Mouse (Mus musculus) regulatory T cell (primary cell): ENCODE results near the gene Lrp6.

Experiments
- in situ Hi-C: fragments of 300-600 bp; cut with MboI, MseI; formaldehyde crosslinking; loops from one replicate; pipeline ENCODE4 v1.15.1; 2025; ENCODE audit warnings: high pct_unique_total_duplicates

The Lrp6 gene

GRCm38 (mm10) chr6:134566818-134567485 lies at the start of gene Lrp6:
Lrp6 (minus strand) TSS chr6:134566965.
- in situ Hi-C loops, result loop anchor here (5.0 kb wide), 1 partner anchor 350 kb away; no protein-coding TSS in a partner anchor

GRCm38 (mm10) chr6:134614723-134615648 lies 48.2 kb upstream of the Lrp6 start:
- in situ Hi-C loops, result loop anchor here (5.0 to 10.0 kb wide), 3 partner anchors 120 to 660 kb away; no protein-coding TSS in a partner anchor

- in situ Hi-C loops, result loop anchor here (10.0 kb wide), 2 partner anchors 120 to 660 kb away; no protein-coding TSS in a partner anchor
These were observed 47.6 kb upstream of the Lrp6 start for GRCm38 (mm10) chr6:134614322-134614721.

DNA sequence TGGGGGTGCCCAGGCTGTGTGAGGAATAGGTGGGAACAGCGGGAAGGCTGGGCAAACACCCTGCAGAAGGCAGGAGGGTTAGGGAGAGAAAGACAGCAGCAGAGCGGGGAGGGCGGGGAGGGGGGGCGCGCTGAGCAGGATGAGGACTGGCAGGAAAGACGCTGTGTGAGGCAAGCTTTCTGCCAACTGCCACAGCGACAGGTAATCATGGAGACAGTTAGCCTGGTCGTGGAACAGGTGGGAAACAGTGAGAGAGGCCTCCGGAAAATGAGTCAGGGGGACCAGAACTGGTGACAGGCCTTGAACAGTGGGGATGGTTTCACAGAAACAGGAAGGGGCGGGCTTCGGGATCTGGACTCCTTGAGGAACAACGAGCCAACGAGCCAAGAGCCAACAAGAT lies 45.1 kb upstream of the Lrp6 start:
- in situ Hi-C loops, result loop anchor here (10.0 kb wide), 2 partner anchors 117 to 657 kb away; no protein-coding TSS in a partner anchor

DNA sequence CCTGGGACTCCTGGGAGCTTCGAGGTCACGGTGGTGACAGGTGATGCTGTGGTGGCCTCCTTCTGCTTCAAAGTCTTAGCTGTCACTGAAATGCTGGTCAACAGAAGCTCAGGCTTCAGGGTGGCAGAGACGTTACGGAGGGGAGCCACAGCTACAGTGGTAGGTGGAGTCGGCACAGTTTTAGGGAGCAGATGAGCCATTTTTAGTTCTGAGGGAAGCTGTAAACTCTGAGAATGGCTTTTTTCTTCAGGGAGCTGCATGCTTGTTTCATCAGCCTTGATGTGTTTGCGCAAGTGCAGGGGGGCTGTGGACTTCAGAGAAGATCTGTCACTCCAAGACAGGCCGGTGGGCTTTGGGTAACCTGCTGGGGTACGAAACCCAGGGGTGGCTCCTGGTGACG lies 43.6 kb upstream of the Lrp6 start:
- in situ Hi-C loops, result loop anchor here (10.0 kb wide), 2 partner anchors 116 to 656 kb away; no protein-coding TSS in a partner anchor

DNA sequence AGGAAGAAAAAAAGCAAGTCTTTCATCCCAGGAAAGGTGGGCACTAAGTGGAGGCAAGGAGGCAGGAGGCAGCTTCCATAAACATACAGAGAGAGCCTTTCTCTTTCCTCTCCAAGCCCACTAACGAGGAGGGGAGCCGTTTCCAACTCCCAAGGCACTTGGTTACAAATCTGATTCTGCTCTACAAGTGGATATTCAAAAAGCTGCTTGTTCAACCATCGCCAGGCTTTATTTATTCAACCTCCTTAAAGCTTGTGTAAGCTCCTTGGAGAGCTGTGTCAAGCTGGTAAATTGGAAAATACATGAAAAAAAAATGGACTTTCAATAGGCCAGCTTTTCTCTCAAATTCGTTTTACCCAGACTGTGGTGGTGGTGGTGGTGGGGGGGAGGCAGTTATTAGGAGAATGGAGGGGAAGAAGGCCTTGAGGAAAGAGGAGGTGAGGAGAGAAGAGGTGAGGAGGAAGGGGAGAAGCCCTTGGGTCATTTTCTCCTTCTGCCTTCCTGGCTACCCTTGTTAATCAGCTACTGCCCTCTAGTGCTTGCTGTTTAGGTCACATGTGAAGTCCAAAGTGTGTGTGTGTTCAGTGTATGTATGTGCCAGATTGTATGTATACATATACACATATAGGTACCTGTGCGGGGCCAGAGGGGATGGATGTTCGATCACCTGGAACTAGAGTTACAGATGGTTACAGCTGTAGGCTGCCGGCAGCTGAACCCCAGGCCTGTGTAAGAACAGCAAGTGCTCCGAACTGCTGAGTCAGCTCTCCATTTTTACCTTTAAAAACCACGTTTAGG lies 40.4 kb upstream of the Lrp6 start:
- in situ Hi-C loops, result no loop called here

DNA sequence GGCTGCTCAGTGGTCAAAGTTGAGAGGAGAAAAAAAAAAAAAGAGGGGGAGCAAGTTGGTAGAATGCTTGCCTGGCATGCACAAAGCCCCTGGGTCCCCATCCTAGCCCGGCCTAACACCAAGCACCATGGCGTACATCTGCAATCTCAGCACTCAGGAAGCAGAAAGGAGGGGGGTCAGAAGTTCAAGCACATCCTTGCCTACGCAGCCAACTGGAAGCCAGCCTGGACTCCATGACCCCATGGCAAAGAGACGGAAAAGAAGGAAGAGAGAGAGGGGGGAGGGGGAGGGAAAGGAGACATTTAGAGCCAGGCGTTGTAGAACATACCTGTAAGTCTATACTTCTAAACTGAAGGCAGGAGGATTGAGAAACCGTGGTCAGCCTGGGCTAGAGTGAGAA lies 39.8 kb upstream of the Lrp6 start:
- in situ Hi-C loops, result no loop called here

DNA sequence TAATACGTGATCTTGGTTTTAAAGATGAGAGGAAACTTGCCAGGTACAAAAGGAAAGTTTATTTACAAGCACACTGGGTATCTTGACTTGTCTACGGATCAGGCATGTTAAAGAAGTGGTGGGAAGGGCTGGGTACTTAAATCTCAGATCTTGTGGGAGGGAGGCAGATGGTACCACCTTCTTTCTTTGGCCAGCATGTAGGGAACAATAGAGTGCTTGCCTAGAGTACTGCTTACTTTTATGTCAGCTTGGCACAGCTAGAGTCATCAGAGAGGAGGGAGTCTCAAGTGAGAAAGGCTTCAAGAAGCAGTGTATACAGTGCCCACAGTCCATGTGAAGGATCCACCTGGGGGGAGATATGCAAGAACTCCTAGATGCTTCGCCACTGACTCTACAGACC lies 38.4 kb upstream of the Lrp6 start:
- in situ Hi-C loops, result no loop called here

- in situ Hi-C loops, result no loop called here
These were observed 35.7 kb upstream of the Lrp6 start for GRCm38 (mm10) chr6:134602371-134603003.

- in situ Hi-C loops, result no loop called here
These were observed 35.0 kb upstream of the Lrp6 start for GRCm38 (mm10) chr6:134601766-134602165.

GRCm38 (mm10) chr6:134601130-134601529 lies 34.4 kb upstream of the Lrp6 start:
- in situ Hi-C loops, result no loop called here

GRCm38 (mm10) chr6:134599239-134599638 lies 32.5 kb upstream of the Lrp6 start:
- in situ Hi-C loops, result no loop called here

GRCm38 (mm10) chr6:134597651-134598229 lies 31.0 kb upstream of the Lrp6 start:
- in situ Hi-C loops, result no loop called here

DNA sequence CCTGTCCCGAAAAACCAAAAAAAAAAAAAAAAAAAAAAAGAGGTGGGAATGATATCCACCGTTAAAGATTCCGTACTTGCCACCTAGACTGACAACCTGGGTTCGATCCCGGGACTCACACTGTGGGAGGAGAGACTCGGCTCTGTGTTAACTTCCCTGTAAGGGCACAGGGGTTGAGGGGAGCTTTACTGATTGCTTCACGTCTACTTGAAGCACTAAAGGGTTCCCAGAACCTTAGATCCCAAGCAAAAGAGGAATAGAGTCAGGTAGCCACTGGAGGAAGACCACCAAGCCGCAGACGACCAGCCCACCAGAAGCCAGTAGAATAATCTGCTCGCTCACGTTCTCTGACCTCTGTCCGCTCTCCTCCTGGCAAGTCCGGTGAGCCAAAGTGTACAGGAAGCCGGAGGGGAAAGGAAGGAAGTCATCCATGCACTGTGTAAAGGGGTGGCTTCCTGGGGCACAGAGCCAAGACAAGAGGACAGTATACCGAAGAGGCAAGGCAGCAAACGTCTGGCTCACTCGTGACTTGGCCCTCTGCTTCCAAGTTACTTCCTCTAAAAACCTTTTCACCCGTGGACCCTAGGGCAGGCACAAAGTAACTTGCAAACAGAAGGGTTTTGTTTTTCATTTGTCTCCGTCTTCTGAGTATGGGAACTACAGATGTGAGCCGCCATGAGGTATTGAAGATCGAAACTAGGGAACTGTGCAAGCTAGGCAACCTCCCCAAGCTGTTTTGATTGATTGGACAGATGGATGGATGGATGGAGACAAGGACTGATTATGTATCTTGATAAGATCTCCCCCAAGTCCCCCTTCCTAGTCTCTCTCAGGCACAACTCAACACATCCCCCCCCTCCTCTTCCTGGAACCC lies 28.0 kb upstream of the Lrp6 start:
- in situ Hi-C loops, result no loop called here

- in situ Hi-C loops, result no loop called here
These were observed 24.8 kb upstream of the Lrp6 start for GRCm38 (mm10) chr6:134591614-134592013.

DNA sequence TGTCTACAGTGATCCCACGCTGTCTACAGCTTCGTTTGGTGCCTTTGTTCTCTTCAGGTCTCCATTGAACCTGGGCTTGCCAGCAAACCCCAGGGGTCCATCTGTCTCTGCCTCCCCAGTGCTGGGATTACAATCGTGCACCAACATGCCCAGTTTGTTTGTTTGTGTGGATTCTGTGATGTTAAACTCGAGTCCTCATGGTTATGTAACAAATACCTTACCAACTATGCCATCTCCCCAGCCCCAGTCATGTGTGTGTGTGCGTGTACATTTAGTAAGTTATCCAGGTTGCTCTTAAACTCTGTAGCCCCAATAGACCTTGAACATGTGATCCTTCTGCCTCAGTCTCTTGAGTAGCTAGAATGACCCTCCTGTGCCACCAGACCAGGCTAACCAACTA lies 19.5 kb upstream of the Lrp6 start:
- in situ Hi-C loops, result no loop called here

GRCm38 (mm10) chr6:134584616-134585015 lies 17.9 kb upstream of the Lrp6 start:
- in situ Hi-C loops, result no loop called here

- in situ Hi-C loops, result no loop called here
These were observed 15.3 kb upstream of the Lrp6 start for GRCm38 (mm10) chr6:134582110-134582509.

GRCm38 (mm10) chr6:134579506-134579905 lies 12.7 kb upstream of the Lrp6 start:
- in situ Hi-C loops, result no loop called here

- in situ Hi-C loops, result no loop called here
These were observed 11.3 kb upstream of the Lrp6 start for GRCm38 (mm10) chr6:134578039-134578438.
